Mouse (Mus musculus) MEL-GATA-1-ER (cell line): ENCODE data around the gene Purb.
"Not testable (repeated sequence)": the region's sequence is repeated elsewhere in the genome, so short reads cannot be mapped to it uniquely, and the experiment has no call there.

Experiments
- DNase-seq: peaks from one replicate; pipeline ENCODE4 v3.0.0-alpha.2; 2012; ENCODE audit warnings: low read depth; ENCODE audit errors: extremely low read depth

Purb gene

GRCm38 (mm10) chr11:6486916-6487315 lies 11.2 kb upstream of the Purb start:
- DNase-seq = no peak

- no peak for DNase-seq
Measured at GRCm38 (mm10) chr11:6484244-6484959, 8.7 kb upstream of the Purb start.

GRCm38 (mm10) chr11:6483103-6483502 lies 7.4 kb upstream of the Purb start:
- no peak for DNase-seq

DNA sequence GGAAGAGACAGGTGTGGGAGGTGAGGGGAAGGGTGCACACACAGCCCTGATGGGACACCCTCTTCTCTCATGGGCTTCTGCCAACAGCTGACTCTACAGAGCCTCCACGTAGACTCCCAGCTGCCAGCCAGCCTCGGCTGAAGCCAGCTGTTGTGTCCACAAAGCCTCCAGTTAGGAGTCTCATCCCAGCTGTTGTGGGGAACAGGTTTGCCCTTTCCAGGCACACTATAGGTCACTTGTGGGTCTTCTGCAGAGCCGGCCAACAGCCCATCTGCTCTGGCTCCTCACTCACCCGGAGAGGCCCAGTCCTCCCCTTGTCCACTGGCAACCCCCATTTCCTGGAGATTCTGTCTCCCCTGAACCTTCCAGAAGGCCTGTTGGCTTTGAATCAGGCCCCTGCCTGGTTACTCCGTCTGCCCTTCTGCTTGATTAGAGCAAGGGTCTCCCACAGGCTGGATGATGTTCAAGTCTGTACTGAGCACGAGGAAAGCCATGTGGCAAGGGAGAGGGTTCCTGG lies 6.0 kb upstream of the Purb start:
- DNase-seq = no peak

- DNase-seq = no peak
Measured at GRCm38 (mm10) chr11:6480681-6481405, 5.1 kb upstream of the Purb start.

DNA sequence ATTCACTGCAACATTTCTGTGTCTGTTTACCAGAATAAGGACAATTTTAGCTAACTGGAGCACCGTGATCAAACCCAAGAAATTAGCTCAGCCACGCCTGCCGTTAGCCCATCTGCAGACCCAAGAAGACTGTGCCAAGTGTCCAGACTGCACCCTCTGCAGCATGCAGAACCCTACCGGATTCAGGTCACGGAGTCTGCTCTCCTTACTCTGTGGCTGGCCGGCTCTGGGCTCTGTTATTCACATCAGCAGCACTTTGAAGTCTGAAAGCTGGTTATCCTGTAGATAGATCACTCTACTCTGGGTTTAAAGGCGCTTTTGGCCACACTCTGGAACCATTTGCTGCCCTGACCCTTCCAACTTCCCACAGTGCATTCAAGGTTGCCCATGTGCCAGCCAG lies 4.5 kb upstream of the Purb start:
- DNase-seq = no peak

DNA sequence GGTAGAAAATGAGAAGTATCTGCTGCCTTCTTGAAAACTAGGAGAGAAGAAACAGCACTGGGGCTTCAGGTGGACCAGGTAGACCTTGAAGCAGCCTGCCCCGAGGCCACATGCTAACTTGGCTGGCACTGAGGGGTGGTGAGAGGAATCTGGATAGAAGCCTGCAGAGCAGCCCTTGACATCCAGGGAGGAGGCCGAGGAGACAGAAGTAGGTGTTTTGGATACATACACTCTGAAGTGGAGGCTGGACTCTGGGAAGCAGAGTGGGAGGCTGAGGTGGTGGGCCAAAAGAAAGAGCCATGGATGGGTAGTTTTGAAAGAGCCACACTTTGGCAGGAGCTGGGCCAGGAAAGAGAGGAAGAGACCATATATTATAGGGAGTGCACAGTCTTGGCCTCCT lies 3.5 kb upstream of the Purb start:
- no peak for DNase-seq

DNA sequence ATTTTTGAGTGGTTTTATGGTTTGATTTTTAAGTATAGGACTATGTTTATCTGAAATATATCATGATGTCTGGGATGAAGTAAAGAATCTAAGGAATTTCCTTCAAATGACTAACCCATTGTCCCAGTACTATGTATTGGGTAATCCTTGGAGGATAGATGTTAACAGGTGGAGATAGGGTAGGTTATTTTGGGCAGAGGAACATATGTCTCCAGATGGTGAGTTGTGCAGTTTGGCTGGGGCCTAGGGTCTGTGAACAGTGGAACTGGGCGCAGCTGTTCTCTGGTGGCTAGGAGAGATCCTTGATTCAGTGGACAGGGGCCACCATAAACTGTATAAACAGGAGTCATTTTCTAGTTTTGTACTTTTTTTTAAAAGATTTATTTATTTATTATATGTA lies 1.6 kb upstream of the Purb start:
- no peak for DNase-seq

DNA sequence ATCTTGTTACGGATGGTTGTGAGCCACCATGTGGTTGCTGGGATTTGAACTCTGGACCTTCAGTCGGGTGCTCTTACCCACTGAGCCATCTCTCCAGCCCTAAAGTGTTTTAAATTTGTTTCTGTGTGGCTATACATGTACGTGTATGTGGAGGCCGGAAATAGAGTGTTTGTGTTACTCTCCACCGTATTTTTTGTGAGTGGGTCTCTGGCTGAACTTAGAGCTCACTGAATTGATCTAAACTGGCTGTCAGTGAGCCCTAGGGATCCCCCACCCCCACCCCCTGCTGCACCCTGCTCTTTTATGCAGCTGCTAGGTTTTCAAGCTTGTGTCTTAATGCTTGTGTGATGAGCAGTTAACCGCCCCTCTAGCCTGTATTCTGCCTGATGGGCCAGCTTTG lies 1.2 kb upstream of the Purb start:
- DNase-seq = no peak

- no peak for DNase-seq
Measured at GRCm38 (mm10) chr11:6474874-6475731, 614 bp downstream of the Purb start.

DNA sequence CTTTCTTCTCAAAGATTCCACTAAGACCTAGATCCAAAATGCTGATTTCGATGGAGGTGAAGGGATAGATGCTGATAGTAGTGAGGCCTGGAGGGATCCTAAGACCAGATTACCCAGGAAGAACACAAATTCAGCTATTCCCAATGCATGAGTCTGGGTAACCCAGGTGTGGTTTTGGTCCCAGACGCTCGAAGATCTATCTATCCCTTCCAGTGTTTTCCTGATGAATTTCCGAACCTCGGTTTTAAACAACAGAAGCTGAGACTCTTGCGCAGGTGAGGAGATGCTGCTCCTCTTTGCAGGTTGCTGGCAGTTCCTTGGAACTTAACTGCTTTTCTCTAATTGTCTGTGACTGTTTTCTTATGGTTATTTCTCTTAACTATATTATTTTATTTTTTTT lies 1.3 kb downstream of the Purb start:
- no peak for DNase-seq

GRCm38 (mm10) chr11:6472076-6472475 lies 3.6 kb downstream of the Purb start:
- no peak for DNase-seq

DNA sequence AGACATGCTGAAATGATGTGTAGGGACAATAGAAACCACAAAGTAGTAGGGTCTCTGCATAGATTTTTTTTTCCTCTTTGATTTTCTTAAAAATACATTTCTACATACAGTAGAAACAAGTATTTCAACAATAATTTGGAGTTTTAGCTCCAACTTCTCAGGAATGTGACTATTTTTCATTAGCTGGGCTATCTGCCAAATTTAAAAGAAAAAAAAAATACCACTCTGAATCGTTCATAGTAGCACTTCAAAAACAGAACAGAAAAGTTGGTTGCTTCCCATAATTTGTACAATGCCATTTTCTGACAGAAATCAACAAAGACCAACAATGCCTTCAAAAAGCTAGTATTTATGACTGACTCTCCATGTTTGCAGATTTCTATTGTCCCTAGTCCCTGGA lies 4.2 kb downstream of the Purb start:
- no peak for DNase-seq

DNA sequence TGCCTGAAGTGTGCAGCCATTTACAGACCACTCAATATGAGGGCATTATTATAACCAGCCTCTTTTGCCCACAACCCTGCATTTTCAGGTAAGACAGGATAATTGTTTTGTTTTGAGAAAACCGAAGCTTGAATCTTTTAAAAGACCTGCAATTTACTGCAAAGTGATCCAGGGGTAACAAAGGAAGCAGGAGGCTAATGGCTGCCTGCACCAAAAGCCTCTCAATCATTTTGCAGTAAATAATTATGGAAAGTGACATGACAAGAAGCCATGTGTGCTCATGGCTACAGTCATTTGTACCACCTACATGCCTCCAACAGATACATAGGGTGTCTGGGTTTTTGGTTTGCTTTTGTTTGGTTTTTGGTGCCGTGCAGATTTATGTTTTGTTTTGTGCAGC lies 4.7 kb downstream of the Purb start:
- DNase-seq = no peak

DNA sequence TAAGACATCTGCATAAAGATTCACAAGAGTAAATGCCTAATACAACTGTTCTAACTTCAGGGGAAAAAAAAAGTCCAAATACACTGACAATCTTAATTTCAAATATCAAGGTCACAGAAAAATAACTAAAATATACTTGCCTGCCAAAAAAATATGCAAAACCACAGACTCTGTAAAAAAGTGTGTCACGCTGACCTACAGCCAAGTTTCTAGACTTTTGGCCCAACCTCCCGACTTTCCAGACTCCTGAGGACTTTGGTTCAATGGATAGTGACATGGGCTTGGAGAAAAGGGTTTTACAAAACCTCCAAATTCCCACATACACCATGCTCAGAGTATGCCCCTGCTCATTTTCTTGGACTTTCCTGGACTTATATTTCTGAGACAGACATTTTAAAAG lies 7.2 kb downstream of the Purb start:
- DNase-seq = no peak

DNA sequence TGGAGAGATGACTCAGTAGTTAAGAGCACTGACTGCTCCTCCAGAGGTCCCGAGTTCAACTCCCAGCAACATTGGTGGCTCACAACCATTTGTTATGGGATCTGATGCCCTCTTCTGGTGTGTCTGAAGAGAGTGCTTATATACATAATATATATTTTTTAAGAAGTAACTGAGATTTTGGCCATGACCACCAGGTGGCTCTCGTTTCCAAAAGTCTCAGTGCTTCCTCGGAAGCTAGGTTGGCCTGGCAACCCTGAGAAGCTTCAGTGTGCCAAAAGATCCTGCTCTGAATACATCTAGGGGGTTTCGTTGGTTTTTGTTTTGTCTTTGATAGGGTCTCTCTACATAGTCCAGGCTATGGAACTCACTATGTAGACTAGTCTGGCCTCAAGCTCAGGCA lies 10.6 kb downstream of the Purb start:
- DNase-seq = peak; percentile 68

DNA sequence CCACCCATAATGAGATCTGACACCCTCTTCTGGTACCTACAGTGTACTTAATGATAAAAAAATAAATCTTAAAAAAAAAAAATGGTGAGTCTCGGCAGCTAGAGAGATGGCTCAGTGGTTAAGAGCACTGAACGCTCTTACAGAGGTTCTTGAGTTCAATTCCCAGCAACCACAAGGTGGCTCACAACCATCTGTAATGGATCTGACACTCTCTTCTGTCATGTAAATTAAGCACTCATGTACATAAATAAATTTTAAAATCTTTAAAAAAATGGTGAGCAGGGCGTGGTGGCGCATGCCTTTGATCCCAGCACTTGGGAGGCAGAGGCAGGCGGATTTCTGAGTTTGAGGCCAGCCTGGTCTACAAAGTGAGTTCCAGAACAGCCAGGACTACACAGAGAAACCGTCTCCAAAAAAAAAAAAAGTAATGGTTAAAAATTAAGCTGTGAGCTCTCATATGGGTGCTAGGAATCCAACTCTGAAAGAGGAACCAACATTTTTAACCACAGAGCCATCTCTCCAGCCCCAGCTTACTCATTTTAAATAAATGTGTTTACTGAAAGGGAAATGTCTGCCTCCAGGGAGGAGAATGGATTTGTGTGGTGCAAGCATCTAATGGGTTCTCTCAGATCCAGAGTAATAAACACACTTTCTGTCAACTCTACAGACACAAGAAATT lies 12.4 kb downstream of the Purb start:
- no peak for DNase-seq

GRCm38 (mm10) chr11:6456083-6456482 lies 19.6 kb downstream of the Purb start:
- no peak for DNase-seq

GRCm38 (mm10) chr11:6448155-6448554 lies 27.6 kb downstream of the Purb start:
- not testable (repeated sequence) for DNase-seq

DNA sequence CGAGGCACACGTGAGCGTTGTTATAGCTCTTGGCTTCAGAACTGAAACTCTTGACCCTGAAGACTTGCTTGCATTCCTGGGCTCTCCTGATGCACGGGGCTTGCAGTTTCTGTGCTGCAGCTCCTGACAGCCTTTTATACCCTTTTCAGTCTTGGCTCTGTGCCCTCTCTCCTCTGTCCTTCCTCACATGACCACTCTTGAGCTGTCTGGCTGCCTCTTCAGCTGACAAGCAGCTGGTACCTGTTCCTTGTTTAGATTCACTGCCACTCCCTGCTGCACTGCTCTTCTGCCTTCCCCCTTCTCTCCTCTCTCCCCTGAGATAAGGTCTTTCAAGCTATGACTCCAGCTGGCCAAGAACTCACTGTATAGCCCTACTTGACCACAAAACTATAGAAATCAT lies 28.2 kb downstream of the Purb start:
- no peak for DNase-seq

- DNase-seq = no peak
Measured at GRCm38 (mm10) chr11:6445951-6446350, 29.8 kb downstream of the Purb start.
